ENCODE assay signal across 9 mouse cellular contexts in genomic region chr7:142497775-142498174, GRCm38 (mm10). TPM values are rescaled to one million over a fixed set of nuclear protein-coding genes. Genes with fewer than 3 reads are reported as not detected.
DNase-seq lines count a peak whose midpoint lies in the region; ATAC-seq lines count a peak whose summit lies in the region.
"Had no signal": no experiment of that assay in that cellular context is flagged by ENCODE, and none has a peak within 500 bp of the region (broad histone marks: within the 10 kb centered on the region; RNA-seq: fewer than 3 reads in every experiment).

No protein-coding gene starts in this region.

- peak overlapping the region; percentile 18; the same call in 1 of the 2 replicates for H3K27ac ChIP-seq in stomach, embryonic 16.5 days (ENCODE audit: low read length)
- H3K27ac ChIP-seq in hindbrain, embryonic 11.5 days (ENCODE audit: low read depth, low read length), result no peak overlapping the region

- H3K27me3 ChIP-seq in stomach, embryonic 16.5 days (ENCODE audit: control insufficient read depth, insufficient read depth, low read length), result no peaks in the 10 kb centered on the region
- no peaks in the 10 kb centered on the region for H3K27me3 ChIP-seq in hindbrain, embryonic 11.5 days (ENCODE audit: control insufficient read depth, insufficient read depth, low read length)
- H3K27me3 ChIP-seq: limb, embryonic 13.5 days had no signal

- no peak overlapping the region for H3K4me3 ChIP-seq in stomach, embryonic 16.5 days (replicated peaks; ENCODE audit: low read length)
- H3K4me3 ChIP-seq in hindbrain, embryonic 11.5 days (ENCODE audit: low read depth, low read length), result no peak overlapping the region
- H3K4me3 ChIP-seq: limb, embryonic 13.5 days had no signal

- H3K4me2 ChIP-seq in stomach, embryonic 16.5 days (ENCODE audit: low read depth, low read length), result no peak overlapping the region
- H3K4me2 ChIP-seq in hindbrain, embryonic 11.5 days (replicated peaks; ENCODE audit: low read depth, low read length), result no peak overlapping the region
- H3K4me2 ChIP-seq: limb, embryonic 13.5 days had no signal

- peak; percentile 96 for DNase-seq in heart, adult 11 months
- DNase-seq in heart, adult 8-10 months (ENCODE audit: low spot score), result no peak
- peak; percentile 40 for DNase-seq in thymus, postnatal 25 days
- no peak for DNase-seq in thymus, postnatal 0 days (ENCODE audit: low spot score)
- DNase-seq in induced T-regulatory cell, adult 2 months (ENCODE audit: low read depth), result peak; percentile 54
- DNase-seq in layer of hippocampus, adult 9-11 months, result no peak
- DNase-seq in hindbrain, embryonic 11.5 days (ENCODE audit: low spot score), result no peak

- H3K36me3 ChIP-seq in stomach, embryonic 16.5 days (ENCODE audit: control insufficient read depth, insufficient read depth, low read length), result peaks cover 8% of the 10 kb centered on the region; the same call in 1 of the 2 replicates
- no peaks in the 10 kb centered on the region for H3K36me3 ChIP-seq in hindbrain, embryonic 11.5 days (ENCODE audit: control insufficient read depth, insufficient read depth, low read length)

- ATAC-seq in stomach, embryonic 16.5 days (ENCODE audit: insufficient read depth, low FRiP score), result no peak
- ATAC-seq in hindbrain, embryonic 11.5 days (ENCODE audit: low FRiP score), result no peak

- WGBS in stomach, embryonic 16.5 days, result 88% methylated on average over 2 of the region's 2 CpGs
- WGBS in hindbrain, embryonic 11.5 days, result 86% methylated on average over 2 of the region's 2 CpGs

- H3K9ac ChIP-seq in stomach, embryonic 16.5 days (ENCODE audit: low read length), result no peak overlapping the region
- H3K9ac ChIP-seq in hindbrain, embryonic 11.5 days (ENCODE audit: low read depth, low read length), result no peak overlapping the region
- H3K9ac ChIP-seq: limb, embryonic 13.5 days had no signal

- H3K9me3 ChIP-seq in stomach, embryonic 16.5 days (replicated peaks; ENCODE audit: control insufficient read depth, low read length), result no peaks in the 10 kb centered on the region
- no peaks in the 10 kb centered on the region for H3K9me3 ChIP-seq in hindbrain, embryonic 11.5 days (ENCODE audit: control insufficient read depth, low read length)
- H3K9me3 ChIP-seq: limb, embryonic 13.5 days had no signal

- H3K4me1 ChIP-seq in stomach, embryonic 16.5 days (ENCODE audit: control insufficient read depth, insufficient read depth, low read length), result no peaks in the 10 kb centered on the region
- no peaks in the 10 kb centered on the region for H3K4me1 ChIP-seq in hindbrain, embryonic 11.5 days (replicated peaks; ENCODE audit: control insufficient read depth, insufficient read depth, low read length)

RNA-seq across cellular contexts. Expression of gene Tnnt3, which starts 0.9 kb away (rescaled TPM):
- total RNA-seq in heart, adult 8-10 months (2022), result 10 to 100 TPM in 1 of 4 experiments, 1 to 10 TPM in 3; 7.6 to 13.6 (median 9.6) TPM
- polyA plus RNA-seq in thymus, postnatal 0 days (2015; fragmentation: Nextera tagmentation; extraction: Ambion mirVana), result 4.7 and 5.2 TPM in 2 replicates
- 12.0 and 208 TPM in 2 replicates for polyA plus RNA-seq in stomach, embryonic 16.5 days (2015; fragmentation: Nextera tagmentation; extraction: Ambion mirVana)
- 1.7 and 1.9 TPM in 2 replicates for polyA plus RNA-seq in hindbrain, embryonic 11.5 days (2014; fragmentation: Nextera tagmentation; extraction: Ambion mirVana)

RNA-seq across cellular contexts. Expression of gene Mrpl23, which starts 34.7 kb away (rescaled TPM):
- 10 to 100 TPM in 2 of 4 experiments, 1 to 10 TPM in 1, under 1 TPM in 1; 0.90 to 35.4 (median 16.1) TPM for total RNA-seq in heart, adult 8-10 months (2022)
- polyA plus RNA-seq in thymus, postnatal 0 days (2015; fragmentation: Nextera tagmentation; extraction: Ambion mirVana), result 20.1 and 20.7 TPM in 2 replicates
- 16.2 and 30.7 TPM in 2 replicates for polyA plus RNA-seq in stomach, embryonic 16.5 days (2015; fragmentation: Nextera tagmentation; extraction: Ambion mirVana)
- polyA plus RNA-seq in hindbrain, embryonic 11.5 days (2014; fragmentation: Nextera tagmentation; extraction: Ambion mirVana), result 13.5 and 13.9 TPM in 2 replicates

RNA-seq across cellular contexts. Expression of gene Lsp1, which starts 37.2 kb away (rescaled TPM):
- 10 to 100 TPM; 24.0 to 40.3 (median 31.7) TPM for total RNA-seq in heart, adult 8-10 months (2022)
- polyA plus RNA-seq in thymus, postnatal 0 days (2015; fragmentation: Nextera tagmentation; extraction: Ambion mirVana), result 655 and 664 TPM in 2 replicates
- 216 and 235 TPM in 2 replicates for polyA plus RNA-seq in stomach, embryonic 16.5 days (2015; fragmentation: Nextera tagmentation; extraction: Ambion mirVana)
- 16.1 and 18.7 TPM in 2 replicates for polyA plus RNA-seq in hindbrain, embryonic 11.5 days (2014; fragmentation: Nextera tagmentation; extraction: Ambion mirVana)

RNA-seq across cellular contexts. Expression of gene Tnni2, which starts 56.2 kb away (rescaled TPM):
- total RNA-seq in heart, adult 8-10 months (2022), result 1 to 10 TPM; 5.1 to 10.0 (median 7.8) TPM
- polyA plus RNA-seq in thymus, postnatal 0 days (2015; fragmentation: Nextera tagmentation; extraction: Ambion mirVana), result 14.1 and 14.3 TPM in 2 replicates
- 20.2 and 217 TPM in 2 replicates for polyA plus RNA-seq in stomach, embryonic 16.5 days (2015; fragmentation: Nextera tagmentation; extraction: Ambion mirVana)
- 1.4 and 1.7 TPM in 2 replicates for polyA plus RNA-seq in hindbrain, embryonic 11.5 days (2014; fragmentation: Nextera tagmentation; extraction: Ambion mirVana)

Comparison
In these comparisons a context has a peak if more than half of its experiments do, and no peak if none do; other contexts are left out.
1. DNase-seq: peak in heart, adult 11 months (single experiment), thymus, postnatal 25 days (single experiment) and induced T-regulatory cell, adult 2 months (single experiment); none in heart, adult 8-10 months (single experiment), thymus, postnatal 0 days (single experiment), layer of hippocampus, adult 9-11 months (single experiment) and hindbrain, embryonic 11.5 days (single experiment).
2. RNA of gene Lsp1, which starts 37.2 kb away (polyA plus RNA-seq): 655 to 664 TPM in thymus, postnatal 0 days and 216 to 235 TPM in stomach, embryonic 16.5 days; 16.1 to 18.7 TPM in hindbrain, embryonic 11.5 days; every median in the first group is over 10 times any median in the second.